Mouse (Mus musculus) urinary bladder, postnatal 14 days (tissue): ENCODE results near the gene Sh2b1.

Source experiments
- DNase-seq: peaks from one replicate; pipeline ENCODE4 v3.0.0; 2021; ENCODE audit warnings: low spot score

Sh2b1 gene

DNA sequence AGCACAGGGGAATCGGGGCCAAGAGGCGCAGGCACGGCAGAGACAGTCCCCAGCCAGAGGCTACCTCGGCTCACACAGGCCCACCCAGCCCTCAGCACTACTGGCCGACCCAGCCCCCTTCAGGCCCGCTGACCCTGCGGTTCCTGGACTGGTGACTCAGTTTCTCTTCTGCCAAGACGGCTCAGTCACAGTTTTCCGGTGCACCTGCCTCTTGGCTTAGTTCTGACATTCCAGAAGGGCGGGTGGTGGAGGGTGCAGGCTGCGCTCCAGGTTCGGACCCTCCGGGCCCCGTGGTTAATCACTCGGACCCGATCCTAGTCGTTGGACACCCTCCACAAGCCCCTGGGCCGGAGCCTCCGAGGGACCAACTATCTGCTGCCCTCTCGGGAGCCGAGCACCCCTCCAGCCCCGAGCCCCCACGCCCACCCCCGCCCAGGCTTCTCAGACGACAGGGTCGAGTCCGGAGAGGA lies 703 bp downstream of the Sh2b1 start:
- peak; percentile 39 for DNase-seq

DNA sequence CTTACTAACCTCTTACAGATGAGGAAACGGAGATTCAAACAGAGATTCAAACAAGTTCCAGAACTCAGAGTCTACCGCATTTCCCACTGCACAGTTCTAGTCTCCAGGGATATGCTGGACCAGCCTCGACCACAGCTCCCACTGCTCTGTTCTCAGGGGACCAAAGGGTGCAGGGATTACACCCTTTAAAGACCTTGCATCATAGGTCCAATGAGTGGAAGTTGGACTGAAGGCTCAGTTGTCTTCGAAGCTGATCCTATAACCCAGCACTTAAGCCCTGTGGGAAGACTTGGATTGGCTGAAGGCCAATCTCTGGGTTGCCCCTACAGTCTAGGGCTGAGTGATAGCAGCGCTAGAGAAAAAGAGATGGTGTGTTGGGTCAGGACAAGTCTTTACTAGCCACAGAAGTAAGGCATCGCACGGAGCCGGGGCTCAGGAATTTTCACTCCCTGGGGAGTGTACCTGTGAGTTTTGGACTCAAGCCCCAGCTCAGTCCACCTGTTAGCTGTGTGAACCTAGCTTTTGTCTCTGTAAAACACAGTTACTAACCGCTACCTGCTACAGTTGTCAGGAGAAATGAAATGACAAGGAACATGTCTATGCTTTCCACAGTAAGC lies 1.6 kb downstream of the Sh2b1 start:
- DNase-seq = no peak

DNA sequence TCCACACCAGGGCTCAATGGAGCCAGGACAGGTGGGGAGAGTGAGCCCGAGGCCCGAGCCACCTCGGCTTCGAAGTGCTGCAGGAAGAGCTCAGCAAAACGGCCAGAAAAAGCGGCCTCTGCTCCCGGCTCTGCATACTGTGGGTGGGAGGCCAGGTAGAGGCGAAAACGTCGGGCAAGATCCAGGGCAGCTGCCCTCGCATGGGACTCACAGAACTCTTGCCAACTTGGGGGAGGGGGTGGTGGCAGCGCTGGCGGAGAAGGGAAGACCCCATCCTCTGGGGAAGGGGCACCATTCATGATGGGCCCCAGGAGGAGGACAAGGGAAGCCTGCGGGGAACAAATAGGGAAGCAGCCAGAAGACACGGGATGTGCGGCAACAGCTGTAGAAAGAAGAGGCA lies 2.5 kb downstream of the Sh2b1 start:
- no peak for DNase-seq

DNA sequence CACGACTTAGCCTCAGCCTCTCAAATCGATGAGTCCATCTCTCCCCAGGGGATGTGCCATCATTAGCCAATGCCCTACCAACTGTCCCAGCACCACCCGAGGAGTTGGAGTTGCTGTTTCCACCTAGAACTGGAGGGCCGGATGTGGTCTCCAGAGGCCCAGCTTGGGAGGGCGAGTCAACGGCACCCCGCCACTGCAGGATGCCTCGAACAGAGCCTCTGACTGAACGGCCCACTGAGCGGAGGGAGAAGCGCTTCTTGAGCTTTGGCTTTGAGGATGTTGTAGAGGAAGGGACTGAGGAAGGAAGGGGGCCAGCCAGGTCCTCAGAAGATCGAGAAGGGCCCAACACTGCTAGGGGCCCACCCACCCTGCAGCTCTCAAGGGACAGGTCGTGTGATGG lies 2.9 kb downstream of the Sh2b1 start:
- no peak for DNase-seq

DNA sequence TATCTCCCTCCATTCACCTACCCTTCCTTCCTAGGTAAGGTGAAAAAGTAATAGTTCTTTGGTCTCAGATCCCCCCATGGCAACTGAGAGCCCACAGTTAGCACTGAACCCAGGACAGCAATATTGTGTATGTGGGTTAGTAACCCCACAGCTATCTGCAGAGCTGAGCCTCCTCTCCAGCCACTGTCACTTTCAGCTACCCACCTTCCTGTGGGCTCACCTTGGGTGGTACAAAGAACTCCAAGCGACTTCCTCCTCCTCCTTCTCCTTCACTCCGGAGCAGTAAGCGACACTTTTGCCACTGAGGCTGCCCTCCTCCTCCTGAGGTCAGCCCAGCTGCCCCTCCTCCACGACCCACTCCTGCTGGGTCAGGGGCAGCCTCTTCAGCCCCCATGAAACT lies 3.4 kb downstream of the Sh2b1 start:
- no peak for DNase-seq

DNA sequence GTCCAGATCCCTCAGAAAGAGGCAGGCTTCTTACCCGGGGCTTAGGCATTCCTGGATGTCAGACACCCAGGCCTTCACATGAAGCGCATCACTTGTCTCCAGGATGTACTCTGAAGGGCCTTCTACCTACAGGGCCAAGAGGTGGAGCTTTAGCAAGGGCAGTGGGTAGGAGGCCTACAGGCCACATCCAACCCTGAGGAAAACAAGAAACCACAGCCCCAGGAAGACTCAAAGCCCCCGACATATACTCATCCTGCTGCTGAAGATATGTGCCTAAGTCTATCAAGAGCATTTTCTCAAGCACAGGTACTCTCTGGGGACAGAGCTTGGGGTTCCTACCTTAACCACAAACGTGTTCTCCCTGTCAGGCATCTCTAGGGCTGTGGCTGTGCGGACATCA lies 3.9 kb downstream of the Sh2b1 start:
- no peak for DNase-seq

DNA sequence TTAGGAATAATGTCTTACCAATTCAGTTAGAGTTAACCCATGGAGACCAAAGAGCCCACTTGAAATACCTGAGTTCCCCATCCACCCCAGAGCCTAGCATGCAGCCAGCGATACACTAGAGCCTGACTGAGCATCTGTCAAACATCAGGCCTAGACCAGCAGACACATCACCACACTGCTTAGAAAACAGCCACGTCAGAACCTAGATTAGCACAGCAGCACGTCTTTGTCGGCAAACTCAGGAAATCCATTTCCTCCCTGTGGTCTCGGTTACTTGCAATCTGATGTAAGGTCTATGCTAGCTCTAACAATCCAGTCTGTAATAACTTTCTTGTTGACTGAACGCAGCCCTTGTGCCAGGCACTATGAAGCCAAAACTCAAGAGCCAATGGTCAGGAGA lies 5.1 kb downstream of the Sh2b1 start:
- DNase-seq = no peak

DNA sequence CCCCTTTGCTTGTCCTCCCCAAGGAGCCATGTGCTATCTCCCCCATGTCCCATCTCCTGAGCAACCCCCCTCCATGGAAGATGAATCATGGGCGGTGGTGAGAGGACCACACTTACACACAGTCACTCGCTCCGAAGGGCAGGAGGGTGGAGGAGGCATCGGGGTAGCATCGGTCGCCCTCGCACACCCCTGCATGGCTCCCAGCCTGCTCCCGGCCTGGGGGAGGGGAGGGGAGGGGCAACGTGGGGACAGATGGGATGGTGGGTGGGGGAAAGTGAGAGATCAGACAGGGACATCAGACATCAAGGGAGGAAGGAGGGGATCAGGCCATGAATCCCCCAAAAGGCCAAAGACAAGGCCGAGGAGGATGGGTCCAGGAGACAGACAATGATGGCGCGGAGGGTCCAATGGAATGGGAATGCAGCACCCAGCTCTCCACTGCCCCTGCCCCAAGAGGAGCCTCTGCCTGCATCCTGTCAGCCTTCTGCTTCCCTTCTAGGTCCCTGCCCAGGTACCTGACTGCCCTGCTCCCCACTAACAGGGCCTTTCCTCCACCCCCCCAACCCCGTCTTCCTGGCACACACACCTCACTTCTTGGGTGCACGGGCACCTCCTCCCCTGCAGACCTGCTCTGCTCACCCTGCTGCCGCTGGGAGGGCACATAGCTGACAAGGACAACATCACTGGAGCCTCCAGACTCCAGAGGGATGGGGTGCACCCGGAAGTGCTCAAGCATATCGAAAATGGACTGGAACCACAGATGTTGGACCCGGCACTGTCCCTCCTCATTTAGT lies 7.2 kb downstream of the Sh2b1 start:
- no peak for DNase-seq

DNA sequence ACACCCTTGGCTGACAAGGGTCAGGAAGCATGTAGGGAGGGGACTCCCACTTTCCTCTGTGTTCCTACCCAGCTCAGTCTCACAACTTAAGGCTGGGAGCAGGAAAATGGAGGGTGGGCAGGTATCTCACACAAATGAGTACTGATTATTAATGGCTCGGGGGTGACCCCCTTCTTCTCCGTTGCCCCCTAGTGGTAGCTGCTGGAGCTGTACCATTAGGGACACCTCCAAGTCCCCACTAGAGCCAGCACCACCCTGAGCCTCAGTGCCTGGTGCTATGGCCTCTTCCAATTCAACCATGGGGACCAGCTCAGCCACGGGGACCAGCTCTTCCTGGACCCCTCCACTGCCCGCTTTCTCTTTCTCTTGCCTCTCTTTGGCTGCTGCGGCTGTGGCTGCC lies 8.0 kb downstream of the Sh2b1 start:
- peak; percentile 44 for DNase-seq

DNA sequence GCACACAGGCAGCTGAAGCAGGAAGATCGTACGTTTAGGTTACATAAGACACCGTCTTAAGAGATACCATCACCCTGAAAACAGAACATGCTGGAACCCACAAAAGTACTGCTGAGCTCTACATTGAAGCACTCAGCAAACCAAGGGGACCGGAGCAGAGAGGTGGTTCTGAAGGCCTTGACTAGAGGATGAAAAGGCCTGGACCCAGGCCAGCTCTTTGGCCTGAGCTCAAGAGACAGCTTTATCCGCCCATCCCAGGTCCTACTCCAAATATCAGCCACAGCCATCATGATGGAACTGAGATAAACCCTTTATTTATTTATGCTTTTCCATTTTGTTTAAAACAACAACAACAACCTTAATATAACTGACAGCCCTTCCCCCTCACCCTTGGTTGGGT lies 8.5 kb downstream of the Sh2b1 start:
- no peak for DNase-seq

DNA sequence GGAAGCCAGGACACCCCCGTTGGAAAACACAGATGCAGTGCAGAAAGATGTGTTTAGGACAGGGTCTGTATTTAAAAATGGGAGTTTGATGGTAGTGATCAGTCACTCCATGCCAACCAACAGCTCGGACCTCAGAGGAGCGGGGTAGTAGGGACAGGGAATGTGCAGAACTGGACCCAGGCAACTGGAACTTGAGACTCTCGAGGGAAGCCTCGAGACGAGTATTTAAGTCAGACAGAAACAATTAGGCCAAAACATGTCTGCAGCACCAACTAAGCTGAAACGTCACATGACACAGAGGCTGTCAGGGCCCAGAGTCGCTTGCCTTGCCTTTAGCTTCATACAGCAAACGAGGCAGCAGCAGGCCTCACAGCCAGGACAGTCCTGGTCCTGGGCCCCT lies 9.1 kb downstream of the Sh2b1 start:
- DNase-seq = no peak

DNA sequence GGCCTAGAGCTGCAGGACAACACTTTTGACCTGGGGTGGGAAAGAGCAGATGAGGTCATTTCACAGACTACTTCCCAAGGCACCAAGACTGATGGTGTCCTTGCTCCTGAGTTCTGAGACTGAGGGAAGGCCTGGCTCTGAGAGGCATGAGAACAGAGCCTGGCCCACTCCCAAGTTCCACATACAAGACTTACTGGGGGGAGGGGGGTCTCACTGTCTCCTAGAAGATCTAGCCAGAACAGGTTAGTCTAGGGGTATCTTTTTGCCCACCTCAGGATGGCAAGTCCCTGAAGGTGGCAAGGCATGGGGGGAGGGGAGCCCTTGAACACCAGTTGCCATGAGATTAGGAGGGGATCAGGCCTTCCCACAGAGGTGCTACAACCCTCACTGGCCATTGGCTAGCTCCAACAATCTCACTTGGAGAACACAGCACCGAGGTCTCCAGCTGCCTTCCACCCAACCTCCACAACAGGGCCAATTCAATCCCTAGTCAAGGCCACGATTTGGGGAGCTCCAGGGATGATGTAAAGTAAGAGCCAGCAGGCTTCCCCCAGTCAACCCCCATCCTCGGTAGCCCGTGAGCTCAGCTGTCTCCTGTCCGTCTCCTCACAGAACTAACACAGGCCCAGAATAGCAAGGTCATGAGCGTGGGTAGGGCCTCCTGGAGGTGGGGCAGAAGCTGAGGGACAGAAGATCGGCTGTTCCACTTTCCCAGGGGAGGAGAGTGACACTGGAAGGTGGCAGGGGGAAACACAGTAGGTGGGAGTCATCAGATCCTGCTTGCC lies 9.8 kb downstream of the Sh2b1 start:
- DNase-seq = no peak

DNA sequence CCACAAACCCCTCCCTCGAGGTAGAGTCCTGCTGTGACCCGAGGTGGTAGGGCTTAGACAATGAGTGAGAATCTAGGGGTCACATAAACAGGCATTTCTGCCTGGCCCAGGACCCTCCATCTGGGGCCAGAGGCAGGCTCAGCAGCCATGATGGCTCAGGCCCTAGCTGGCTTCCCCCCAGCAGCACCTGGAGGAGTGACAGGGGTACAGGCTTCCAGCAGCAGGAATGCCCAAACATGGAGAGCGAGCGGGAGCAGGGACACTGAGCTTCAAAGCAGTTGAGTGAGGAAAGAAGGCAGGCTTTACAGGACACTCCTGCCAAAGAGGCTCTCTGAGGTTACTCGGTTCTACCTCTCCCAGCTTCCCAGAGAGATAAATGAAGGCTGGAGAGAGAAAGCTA lies 10.4 kb downstream of the Sh2b1 start:
- no peak for DNase-seq

DNA sequence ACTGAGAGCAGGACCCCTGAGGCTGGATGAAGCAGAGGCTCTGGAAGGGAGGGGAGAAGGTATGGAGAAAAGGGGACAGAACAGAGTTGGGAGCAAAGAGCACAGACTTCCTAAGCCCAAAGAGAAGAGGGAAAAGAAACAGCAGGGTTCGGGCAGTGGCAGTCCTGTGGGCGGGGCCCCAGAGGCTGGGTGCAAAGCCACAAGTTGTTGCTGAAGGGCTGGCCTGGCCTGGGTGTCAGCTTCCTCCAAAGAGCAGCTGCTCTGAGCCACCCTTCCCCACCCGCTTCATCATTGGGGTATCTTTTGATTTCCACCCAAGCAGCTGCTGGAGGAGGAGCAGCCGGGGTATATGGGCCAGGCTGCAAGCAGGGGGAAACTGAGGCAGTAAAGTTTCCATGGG lies 11.1 kb downstream of the Sh2b1 start:
- no peak for DNase-seq

DNA sequence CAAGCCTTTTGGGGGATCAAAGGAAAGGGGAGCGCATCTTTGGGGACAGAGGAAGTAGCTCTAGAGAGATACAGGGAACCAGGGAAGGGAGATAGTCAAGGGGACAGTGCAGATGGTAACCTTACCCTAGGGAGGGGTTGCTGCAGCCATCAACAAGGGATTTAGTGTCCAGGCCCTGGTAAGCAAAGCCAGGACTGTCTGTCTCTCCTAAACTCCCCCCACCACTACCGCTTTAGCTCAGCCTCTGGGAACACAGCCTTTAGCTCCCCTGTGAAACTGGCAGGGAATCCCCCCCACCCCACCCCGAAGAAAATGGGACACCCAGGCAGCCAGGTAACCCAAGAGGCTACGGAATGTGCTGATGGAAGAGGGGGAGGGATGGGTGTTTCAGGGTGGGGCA lies 11.7 kb downstream of the Sh2b1 start:
- DNase-seq = no peak

DNA sequence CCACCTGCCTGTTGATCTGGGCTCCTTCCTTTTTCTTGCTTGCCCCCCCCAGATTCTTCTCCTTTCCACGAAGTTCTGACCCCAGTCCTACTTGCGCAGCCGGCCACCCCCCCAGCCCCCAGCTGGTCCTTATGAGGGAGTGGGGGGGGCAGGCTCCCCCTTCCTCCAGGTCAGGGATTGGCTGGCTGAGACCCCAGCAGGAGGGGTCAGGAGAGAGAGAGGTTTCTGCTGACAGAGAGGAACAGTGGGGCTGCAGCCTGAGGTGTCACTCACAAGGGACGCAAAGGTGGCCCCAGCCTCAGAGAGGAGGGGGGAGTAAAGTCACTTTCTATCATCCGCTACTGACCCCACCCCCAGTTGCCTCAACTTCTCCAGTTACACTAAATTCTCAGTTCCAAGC lies 12.2 kb downstream of the Sh2b1 start, which contains the start of gene Atp2a1:
Gene Atp2a1 (minus strand): TSS at position 105 of the 400 bp plus-strand sequence.
- no peak for DNase-seq

DNA sequence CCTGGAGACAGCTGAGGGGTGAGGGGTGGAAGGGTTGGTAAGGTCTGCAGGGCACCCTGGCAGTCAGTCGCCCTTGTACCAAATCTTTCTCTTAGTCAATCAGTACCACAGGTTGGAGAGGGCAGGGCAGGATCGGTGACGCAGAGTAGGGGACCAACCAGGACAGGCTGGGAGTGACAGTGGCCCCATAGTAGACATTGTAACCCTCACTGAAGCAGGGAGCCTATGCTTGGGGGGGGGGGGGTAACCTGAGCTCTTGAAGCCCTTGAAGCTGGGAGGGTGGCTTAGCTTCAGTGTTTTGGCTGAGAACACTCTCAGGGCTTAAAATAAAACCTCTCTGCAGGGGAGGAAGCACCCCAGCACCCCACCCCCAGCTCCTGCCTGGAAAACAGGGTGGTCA lies 13.6 kb downstream of the Sh2b1 start:
- DNase-seq = no peak

DNA sequence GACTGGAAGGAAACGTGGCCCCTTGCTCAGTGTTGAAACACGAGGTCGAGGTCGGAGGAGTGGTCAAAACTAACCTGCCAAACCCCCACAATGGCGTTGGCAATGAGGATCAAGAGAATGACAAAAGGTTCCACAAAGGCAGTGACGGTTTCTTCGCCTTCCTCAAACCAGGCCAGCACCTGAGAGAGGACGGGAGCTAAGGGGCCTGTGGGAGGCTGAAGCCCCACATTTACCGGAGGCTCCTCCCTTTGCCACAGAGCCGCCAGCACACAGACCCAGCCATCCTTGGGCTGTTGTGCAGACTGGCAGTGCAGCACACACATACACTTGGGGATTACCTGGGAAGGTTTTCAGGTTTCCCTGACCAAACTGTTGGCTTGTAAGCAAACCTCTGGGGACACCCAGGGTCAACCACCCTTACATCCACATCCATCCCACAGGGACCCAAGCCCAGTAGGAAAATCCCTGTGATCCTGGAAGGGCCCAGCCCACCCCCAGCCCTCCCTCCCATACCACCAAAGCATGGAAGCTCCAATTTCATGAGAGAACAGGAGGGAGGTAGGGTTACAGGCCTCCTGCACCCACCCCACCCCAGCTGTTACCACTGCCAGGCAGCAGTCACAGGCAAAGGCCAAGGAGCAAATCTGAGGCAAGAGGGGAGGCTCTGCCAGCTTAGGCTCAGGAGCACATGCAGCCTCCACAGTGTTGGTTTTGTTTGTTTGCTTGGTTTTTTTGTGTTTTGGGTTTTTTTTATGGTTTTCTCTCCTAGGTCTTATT lies 14.4 kb downstream of the Sh2b1 start:
- no peak for DNase-seq

DNA sequence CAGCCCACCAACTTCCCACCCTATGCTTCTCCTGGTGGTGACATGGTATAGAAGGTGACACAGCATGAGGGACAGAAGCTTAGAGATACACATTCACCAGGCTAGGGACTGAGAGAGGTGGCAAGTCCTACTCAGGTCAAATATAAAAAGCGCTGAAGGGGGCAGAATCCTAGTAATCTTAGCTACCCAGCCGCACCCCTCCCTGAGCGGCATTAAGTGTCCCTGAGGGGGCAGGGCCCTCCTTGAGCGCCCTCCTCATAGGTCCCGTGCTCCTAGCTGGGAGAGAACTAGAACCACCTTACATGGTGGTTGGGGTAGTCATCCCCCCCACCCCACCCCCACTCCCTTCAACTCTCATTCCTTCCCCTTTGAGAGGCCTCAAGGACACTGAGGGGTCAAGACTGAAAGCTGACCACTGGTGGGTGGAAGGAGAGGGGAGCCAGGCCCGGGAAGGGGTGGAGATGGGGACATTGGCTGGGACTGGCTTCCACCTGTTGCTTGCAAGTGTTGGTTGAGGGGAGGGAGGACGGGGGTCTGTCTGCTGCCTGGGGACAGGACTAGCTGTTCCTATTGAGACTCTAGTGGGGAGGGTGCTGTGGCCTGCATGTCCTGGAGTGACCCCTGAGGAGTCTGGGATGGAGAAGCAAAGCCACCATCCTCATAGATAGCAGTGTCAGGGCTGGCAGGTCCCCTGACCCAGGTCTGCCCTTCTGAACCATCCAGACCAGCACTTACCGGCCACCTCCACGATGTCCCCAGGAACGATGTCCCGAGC lies 16.2 kb downstream of the Sh2b1 start:
- no peak for DNase-seq

DNA sequence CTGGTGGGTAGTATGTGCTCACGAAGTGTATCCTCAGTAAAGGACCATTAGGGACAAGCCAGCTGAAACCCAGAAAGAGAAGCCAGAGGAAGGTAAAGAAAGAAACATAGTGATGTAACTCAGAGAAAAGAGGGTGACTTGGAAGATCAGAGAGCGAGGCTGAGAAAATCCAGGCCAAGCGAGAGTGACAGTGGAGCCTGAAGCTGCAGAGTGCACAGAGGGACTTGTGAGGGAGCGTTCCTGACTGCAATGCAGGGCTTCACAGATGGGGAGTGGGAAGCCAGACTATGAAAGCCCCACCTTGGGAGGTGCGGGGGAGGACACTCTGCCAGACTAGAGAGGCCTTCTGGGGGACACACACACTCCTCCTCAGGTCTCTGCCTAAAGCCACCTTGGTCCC lies 17.0 kb downstream of the Sh2b1 start:
- DNase-seq = no peak
